Mouse (Mus musculus) spleen, postnatal 14 days (tissue): ENCODE data around the gene Actn4.

ENCODE experiments used
- DNase-seq, 2 experiments: peaks; one replicate each; pipeline ENCODE4 v3.0.0; 2021 to 2022; ENCODE audit warnings: low spot score in 2 of 2

The Actn4 gene

GRCm38 (mm10) chr7:28949298-28949697, 12.8 kb downstream of the Actn4 start:
- no peak for DNase-seq

GRCm38 (mm10) chr7:28948746-28949145, 13.4 kb downstream of the Actn4 start:
- no peak for DNase-seq

GRCm38 (mm10) chr7:28946271-28946610, 15.9 kb downstream of the Actn4 start:
- no peak for DNase-seq

DNA sequence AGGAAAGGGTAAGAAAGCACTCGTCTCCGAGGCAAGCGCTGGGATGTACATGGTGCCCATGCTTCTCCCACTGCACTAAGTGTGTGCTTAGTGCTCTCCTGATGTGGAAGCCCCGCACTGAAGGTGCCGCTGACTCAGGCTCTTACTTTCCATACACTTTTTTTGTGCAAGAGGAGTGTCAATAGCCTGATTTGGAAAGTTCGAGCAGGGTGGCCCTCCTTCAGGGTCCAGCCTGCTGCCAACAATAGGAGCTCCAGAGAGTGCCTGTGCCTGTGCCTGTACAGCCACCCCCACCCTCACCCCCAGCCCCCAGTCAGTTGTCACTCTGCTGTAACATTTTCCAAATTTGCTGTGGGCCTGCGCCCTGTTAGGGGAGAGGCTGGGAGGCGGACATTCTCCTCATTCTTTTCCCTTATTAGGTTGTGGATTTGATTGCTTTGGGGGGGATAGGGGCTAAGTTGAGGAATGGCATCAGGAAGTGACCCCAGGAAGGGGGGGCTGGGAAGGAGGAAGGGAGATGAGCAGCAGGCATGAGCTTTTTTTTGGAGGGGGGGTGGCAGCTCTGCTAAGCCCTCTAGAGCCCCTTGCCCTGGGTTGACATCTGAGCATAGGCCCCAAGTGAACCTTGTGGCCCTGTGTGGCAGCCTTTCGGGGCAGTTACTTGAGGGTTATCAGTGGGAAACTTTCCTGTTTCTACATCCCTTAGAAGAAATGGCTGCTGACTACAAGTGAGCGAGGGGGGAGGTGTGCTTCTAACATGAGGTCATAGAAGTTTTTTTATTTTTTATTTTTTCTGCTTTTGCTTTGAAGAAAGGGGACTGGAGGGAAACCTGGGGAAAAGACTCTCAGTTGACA, 16.5 kb downstream of the Actn4 start:
- no peak for DNase-seq

DNA sequence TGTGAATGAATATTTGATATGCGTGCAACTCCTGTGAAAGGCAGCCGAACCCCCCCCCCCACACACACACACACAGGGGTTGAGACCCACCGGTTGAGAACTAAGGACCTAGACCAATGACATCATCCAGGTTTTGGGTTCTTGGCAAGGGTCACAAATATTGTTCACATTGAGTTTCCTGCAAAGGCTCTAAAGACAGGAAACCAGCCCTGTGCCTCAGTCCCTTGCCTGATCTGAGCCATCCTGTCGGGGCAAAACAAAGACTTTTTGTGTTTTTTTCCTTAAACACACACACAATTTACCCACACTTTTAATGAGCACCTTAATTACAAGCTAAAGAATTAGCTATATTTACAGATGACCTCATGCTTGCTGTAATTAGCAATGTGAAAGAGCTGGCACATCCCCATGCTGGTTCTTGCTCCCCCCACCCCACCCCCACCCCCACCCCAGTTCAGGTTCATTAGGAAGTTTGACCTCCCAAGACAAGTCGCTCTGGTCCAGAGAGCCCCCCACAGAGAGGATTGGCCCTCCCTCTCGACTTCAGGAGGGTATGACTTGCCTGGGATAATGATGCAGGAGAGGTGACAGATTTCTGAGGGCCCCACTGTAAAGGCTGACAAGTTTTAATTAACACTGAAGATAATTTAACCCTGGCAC, 17.3 kb downstream of the Actn4 start:
- DNase-seq: no peak

DNA sequence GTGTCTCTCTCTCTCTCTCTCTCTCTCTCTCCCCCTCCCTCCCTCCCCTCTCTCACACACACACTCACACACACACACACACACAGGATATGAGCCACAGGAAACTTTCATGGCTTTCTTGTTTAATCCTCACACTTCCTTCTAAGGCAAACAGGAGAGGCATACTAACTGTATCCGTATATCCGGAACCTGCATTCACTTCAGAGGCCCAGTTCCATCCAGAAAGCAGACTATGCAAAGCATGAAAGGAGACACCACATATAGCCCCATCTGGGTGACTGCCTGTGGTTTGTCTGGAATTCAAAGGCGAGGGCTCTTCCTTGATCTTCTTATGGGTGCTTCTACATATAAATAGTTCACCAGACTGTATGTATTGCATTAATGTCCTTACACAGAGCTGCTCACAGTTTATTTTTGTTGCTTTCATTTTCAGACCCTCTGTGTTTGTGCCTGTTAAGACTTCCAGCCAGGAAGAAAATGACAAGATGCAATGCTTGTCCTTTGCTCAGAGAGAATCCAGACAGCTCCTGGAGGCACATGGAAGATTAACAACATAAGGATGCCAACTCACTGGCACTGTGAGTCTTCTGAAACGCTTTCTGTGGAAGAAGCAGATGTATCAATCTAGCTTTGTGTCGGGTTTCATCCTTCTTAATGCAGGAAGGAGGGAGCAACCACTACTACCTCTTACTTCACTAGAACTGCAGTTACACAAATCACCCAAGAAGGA, 18.5 kb downstream of the Actn4 start:
- no peak for DNase-seq

- no peak for DNase-seq
Measured at GRCm38 (mm10) chr7:28941542-28941941, 20.6 kb downstream of the Actn4 start.

DNA sequence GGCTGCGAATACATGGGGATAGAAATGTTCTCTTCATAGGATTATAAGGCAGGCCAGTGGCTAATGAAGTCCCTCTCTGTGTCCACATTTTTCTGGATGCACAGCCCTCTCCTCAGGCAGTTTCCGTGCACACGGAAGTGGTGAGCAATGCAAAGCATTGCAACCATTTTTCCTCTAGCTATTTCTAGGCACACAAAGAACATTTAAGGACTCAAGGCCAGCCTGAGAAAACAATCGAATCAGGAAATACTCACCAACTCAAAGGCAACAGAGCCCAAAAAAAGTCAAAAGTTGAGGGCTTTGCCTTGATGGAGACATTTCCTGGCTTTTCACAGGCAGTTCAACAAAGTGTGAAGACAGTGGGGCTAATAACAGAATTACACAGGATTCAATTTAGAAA, 21.0 kb downstream of the Actn4 start:
- DNase-seq: no peak

GRCm38 (mm10) chr7:28939418-28940183, 22.5 kb downstream of the Actn4 start:
- DNase-seq: no peak

GRCm38 (mm10) chr7:28938654-28939053, 23.5 kb downstream of the Actn4 start:
- no peak for DNase-seq

DNA sequence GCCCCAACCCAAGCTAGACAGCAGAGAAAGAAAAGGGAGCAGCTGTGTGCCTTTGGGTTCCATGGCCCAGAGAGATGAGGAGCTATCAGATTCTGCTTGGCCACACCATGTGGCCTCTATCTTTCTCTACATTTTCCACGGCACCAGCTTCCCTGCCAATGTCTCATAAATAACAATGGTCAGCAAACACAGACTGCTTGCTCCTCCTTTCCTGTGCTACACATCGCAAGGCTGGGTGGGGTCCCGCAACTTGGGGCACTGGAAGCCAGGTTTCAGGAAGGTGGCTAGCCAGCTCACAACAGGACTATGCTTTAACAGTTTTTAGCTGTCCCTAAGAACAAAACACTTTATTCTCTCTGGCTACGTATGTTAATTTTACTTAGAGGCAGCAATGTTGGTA, 25.4 kb downstream of the Actn4 start:
- DNase-seq: no peak

DNA sequence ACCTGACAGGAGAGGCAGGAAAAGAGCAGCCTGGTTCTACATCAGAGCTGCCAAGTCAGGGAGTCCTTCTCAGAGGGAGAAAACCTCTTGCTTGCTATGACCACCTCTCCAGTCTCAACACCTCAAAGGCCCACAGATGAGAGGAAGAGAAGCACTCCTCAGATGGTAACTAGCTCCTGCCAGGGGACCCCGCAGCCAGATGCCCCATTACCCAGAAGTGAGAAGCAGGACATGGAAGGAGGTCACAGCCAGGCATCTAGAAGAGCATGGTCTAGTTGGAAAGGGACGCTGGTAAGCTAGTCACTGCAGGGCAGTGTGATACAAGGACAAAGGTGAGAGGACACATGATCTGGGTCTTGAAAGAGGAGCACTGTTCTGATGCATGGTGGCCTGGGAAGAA, 28.3 kb downstream of the Actn4 start:
- DNase-seq: no peak

- DNase-seq: no peak
Measured at GRCm38 (mm10) chr7:28932421-28933041, 29.6 kb downstream of the Actn4 start.

GRCm38 (mm10) chr7:28931695-28932039, 30.5 kb downstream of the Actn4 start:
- DNase-seq: no peak

- DNase-seq: no peak
Measured at GRCm38 (mm10) chr7:28931032-28931694, 31.0 kb downstream of the Actn4 start.

DNA sequence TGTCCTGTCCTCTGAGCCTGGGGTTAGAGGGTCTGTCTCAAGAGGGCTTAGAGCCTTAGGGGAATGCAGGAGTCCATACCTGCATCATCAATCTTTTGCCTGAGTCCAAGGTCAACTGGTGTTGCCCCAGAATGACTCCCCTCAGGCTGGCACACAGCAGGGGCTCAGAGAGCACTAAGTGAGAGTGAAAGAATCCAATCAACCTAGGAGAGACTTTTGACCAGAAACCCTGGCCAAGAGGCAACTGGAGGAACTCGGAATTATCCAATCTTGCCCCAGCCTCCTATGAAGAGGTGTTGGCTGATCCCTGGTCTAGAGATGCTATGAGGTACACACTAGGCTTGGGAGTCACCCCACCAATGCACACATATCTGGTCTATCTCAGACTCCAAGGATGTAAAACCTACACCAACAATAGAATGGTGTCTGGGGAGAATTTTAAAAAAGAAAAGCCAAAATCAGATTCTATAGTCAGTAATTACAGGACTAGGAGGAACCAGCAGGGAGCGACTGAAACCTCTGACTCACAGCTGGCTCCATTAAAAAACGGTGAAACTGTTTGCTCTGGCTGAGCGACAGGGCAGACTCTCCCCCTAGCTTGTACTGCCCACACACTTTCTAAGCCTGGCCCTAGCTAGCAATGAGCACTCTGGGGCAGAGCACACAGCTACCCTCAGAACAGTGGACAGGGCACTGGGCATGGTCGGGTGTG, 31.7 kb downstream of the Actn4 start:
- DNase-seq: no peak

GRCm38 (mm10) chr7:28929381-28929780, 32.8 kb downstream of the Actn4 start:
- no peak for DNase-seq

GRCm38 (mm10) chr7:28926172-28926571, 36.0 kb downstream of the Actn4 start:
- no peak for DNase-seq

GRCm38 (mm10) chr7:28925317-28925716, 36.8 kb downstream of the Actn4 start:
- no peak for DNase-seq

DNA sequence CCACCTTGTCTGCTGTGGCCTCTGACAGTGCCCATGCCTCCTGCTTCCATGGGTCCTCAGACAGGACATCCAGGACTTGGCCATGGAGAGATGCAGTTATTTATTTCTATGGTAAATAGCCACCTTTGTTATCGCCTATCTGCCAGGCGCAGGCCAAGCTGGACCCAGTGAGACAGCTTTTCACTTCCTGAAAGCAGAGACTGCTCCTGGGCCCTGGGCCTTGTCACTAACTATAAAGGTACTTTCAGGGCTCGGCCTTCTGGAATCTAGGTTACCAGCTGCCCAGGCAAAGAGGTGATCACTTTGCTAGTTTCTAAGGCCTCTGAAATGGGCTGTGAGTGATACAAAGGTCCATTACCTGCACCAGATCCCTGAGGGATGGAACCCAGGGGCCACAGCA, 37.3 kb downstream of the Actn4 start:
- no peak for DNase-seq
